Mouse (Mus musculus) cerebellum, adult 2 months (tissue): ENCODE measurements around the gene Fbxl18. TPM values are rescaled to one million over a fixed set of nuclear protein-coding genes. Genes with fewer than 3 reads are reported as not detected.
A peak's percentile ranks its signal among the peaks of the same experiment; 100 is the strongest.
"Not testable (repeated sequence)": the region's sequence is repeated elsewhere in the genome, so short reads cannot be mapped to it uniquely, and the experiment has no call there.

Experiments
- DNase-seq, 2 experiments: peaks; one replicate each; pipeline ENCODE4 v3.0.0; 2021
- H3K27ac ChIP-seq: fragments of 200-500 bp; 2 replicates; pipeline ENCODE4 v1.5.1; 2012; ENCODE audit warnings: low read length, control low read depth, inconsistent platforms; ENCODE audit not compliant: insufficient read depth
- H3K27me3 ChIP-seq: fragments of 200-500 bp; 2 replicates; pipeline ENCODE4 v1.6.1; 2012; ENCODE audit warnings: inconsistent platforms, mild to moderate bottlenecking, low read length, moderate library complexity; ENCODE audit not compliant: control insufficient read depth, insufficient read depth
- H3K4me1 ChIP-seq: fragments of 200-500 bp; 2 replicates; pipeline ENCODE4 v1.6.1; 2011; ENCODE audit warnings: low read length; ENCODE audit not compliant: control insufficient read depth, insufficient read depth
- H3K4me3 ChIP-seq: fragments of 200-500 bp; replicated peaks from 2 replicates; pipeline ENCODE3; 2011; ENCODE audit warnings: mild to moderate bottlenecking, low read depth, low read length, control low read depth; ENCODE audit not compliant: insufficient read depth
- CTCF ChIP-seq: fragments of 200-500 bp; IDR thresholded peaks from 2 replicates; pipeline ENCODE4 v1.5.1; 2011; ENCODE audit warnings: low read depth, mild to moderate bottlenecking, control low read depth, low read length, moderate library complexity, borderline replicate concordance; ENCODE audit not compliant: insufficient read depth
- POLR2A ChIP-seq: fragments of 200-500 bp; IDR thresholded peaks from 2 replicates; pipeline ENCODE4 v1.6.1; 2011; ENCODE audit warnings: low read length, control low read depth, borderline replicate concordance; ENCODE audit not compliant: insufficient read depth
- WGBS: fragments of 180-500 bp; shearing (Covaris S2); methylation state at CpG from one replicate; pipeline ENCODE4 v1.1.7; 2018; 5-methylcytosine and 5-hydroxymethylcytosine counted together
- polyA plus RNA-seq: library from polyadenylated mRNA; depleted of rRNA; stranded (reverse); fragments of >200 nt; gene quantifications from 2 replicates; pipeline ENCODE4 v1.2.3, GENCODE M21; 2012

The Fbxl18 gene
- polyA plus RNA-seq, 1 experiment, result 22.3 TPM

DNA sequence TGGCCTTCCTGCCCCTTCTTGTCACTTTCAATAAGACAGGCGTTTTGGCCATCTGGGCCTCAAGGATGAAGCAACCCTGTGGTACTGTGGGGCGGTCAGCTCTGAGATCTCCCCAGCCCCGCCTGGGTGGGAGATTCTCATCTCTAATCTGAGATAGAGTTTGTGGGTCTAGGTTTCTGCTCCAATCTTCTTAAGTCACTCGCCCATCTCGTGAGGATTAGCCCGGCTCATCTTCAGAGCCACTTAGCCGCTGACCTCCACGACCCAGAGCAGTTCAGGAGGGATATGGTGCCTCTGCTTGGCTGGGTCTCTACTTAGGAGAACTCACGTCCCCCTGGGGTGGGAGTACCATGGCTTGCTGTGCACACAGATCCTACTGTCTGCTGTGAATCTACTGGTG lies 44.7 kb downstream of the Fbxl18 start:
- no peak for DNase-seq
- Histone ChIP-seq H3K27ac (no peak overlapping the region), H3K27me3 (no peaks in the 10 kb centered on the region; the same call in 1 of the 2 replicates), H3K4me3 (no peak overlapping the region), H3K4me1 (no peaks in the 10 kb centered on the region)
- no peak for TF ChIP-seq POLR2A
- TF ChIP-seq CTCF, result no peak
- WGBS, result 89% methylated on average over 9 of the region's 9 CpGs

GRCm38 (mm10) chr5:142848911-142849310 lies 46.3 kb downstream of the Fbxl18 start:
- H3K27ac ChIP-seq, result no peak overlapping the region
- no peaks in the 10 kb centered on the region; the same call in 1 of the 2 replicates for H3K27me3 ChIP-seq
- WGBS, result 97% methylated on average over 7 of the region's 7 CpGs
- DNase-seq, result no peak
- H3K4me1 ChIP-seq, result no peaks in the 10 kb centered on the region
- no peak for TF ChIP-seq CTCF
- TF ChIP-seq POLR2A, result no peak
- H3K4me3 ChIP-seq, result no peak overlapping the region

- no peak for DNase-seq
Observed at GRCm38 (mm10) chr5:142848149-142848548, 47.1 kb downstream of the Fbxl18 start.

DNA sequence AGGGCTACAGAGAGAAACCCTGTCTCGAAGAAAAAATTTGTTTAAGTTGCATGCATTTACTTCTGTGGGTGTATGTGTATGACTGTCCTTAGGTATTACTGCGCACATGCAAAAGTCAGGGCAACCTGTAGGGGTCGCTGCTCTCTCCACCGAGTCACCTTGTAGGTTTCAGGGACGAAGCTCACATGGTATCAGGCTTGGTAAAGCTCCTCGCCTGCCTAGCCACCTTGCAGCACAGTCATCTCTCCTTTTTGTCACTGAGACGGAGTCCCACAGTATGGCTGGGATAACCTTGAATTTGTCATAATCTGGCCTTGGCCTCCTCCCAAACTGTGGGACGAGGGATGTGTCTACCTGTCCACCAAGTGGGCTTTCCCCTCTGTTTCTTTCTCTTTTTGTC lies 50.8 kb downstream of the Fbxl18 start:
- TF ChIP-seq POLR2A (no peak), CTCF (peak; percentile 55; the same call in 1 of the 2 replicates)
- WGBS, result 54% methylated on average over 8 of the region's 8 CpGs
- DNase-seq, result no peak
- no peak overlapping the region for H3K27ac ChIP-seq
- H3K4me3 ChIP-seq, result no peak overlapping the region
- H3K27me3 ChIP-seq, result no peaks in the 10 kb centered on the region
- no peaks in the 10 kb centered on the region for H3K4me1 ChIP-seq

More at GRCm38 (mm10) chr5:142848149-142848548, 47.1 kb downstream of the Fbxl18 start:
- no peak overlapping the region for H3K27ac ChIP-seq
- WGBS, result 49% methylated on average over 3 of the region's 3 CpGs
- H3K4me1 ChIP-seq, result no peaks in the 10 kb centered on the region
- no peak overlapping the region for H3K4me3 ChIP-seq
- TF ChIP-seq CTCF, result no peak
- H3K27me3 ChIP-seq, result no peaks in the 10 kb centered on the region; the same call in 1 of the 2 replicates

DNA sequence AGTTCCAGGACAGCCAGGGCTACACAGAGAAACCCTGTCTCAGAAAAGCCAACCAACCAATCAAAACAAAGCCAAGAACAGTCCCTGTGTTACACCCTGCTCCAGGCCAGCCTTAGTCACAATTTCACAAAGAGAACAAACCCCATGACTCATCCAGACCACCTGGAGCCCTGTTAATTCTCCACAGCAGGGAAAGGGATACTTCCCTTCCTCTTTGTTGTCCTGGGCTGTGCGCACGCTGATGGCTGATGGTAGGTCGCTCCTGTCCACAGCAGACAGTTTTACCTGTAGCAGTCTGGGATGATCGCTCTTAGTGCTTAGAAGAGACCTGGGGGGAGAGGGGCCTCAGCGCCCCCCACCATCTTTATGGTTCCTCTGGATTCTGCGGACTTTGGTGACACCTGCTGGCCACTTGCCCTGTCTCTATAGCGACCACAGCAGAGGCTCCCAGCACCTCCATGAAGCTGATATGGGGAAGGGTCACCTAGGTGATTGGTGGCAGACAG lies 53.0 kb downstream of the Fbxl18 start:
- Histone ChIP-seq H3K27me3 (no peaks in the 10 kb centered on the region), H3K4me1 (no peaks in the 10 kb centered on the region), H3K27ac (no peak overlapping the region), H3K4me3 (no peak overlapping the region)
- TF ChIP-seq POLR2A, result no peak
- peak; percentile 70 for TF ChIP-seq CTCF
- peak; percentile 41 to 50 for DNase-seq
- WGBS, result 28% methylated on average over 7 of the region's 7 CpGs

DNA sequence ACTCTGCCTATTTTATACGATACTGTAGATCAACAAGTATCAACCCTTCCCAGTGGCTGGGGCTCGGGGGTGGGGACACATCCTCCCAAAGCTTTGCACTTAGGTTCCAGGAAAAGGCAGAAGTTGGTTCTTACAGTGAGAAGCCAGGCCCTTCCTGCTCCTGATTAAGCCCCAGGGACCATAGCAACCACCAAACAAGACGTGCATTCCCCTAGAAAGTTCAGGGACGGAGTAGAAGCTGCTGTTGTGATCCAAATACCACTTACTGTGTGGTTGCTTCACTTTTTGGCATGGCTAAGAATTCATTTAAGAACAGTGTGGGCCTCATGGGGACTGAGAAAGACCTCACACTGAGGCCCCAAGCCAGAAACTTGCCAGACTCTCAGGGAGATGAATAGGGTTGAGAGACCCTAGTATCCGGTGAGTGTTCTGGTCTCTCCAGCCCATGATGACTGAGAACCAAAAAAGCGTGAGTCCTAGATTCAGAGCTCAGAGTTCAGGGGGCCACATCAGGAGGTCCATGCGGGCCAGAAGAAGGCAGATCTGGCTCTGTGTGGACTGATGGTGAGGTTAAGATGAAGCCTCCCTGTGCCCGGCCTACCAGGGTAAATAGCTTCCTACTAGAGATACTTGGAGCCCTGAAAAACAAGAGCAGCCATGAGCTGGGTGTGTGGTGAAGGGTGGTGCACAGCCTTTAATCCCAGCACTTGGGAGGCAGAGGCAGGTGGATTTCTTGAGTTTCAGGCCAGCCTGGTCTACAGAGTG lies 53.7 kb downstream of the Fbxl18 start:
- H3K4me3 ChIP-seq, result no peak overlapping the region
- WGBS, result 85% methylated on average over 8 of the region's 8 CpGs
- no peak for DNase-seq
- no peaks in the 10 kb centered on the region for H3K27me3 ChIP-seq
- no peaks in the 10 kb centered on the region for H3K4me1 ChIP-seq
- no peak overlapping the region for H3K27ac ChIP-seq
- TF ChIP-seq POLR2A (no peak), CTCF (no peak)

DNA sequence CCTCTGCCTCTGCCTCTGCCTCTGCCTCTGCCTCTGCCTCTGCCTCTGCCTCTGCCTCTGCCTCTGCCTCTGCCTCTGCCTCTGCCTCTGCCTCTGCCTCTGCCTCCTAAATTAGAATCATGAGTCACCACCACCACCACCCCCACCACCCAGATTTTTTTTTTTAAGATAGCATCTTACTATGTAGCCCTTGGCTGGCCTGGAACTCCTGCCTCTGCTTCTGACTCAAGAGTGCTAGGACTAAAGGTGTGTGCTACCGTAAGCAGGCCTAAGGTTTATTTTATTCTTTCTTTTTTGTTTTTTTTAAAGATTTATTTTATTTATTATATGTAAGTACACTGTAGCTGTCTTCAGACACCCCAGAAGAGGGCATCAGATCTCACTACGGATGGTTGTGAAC lies 57.8 kb downstream of the Fbxl18 start:
- DNase-seq, H3K4me3 ChIP-seq, H3K27me3 ChIP-seq, H3K4me1 ChIP-seq, H3K27ac ChIP-seq: not testable (repeated sequence)
- 97% methylated on average over 2 of the region's 2 CpGs for WGBS

GRCm38 (mm10) chr5:142836891-142837290 lies 58.3 kb downstream of the Fbxl18 start:
- no peak for TF ChIP-seq CTCF
- no peak for TF ChIP-seq POLR2A
- DNase-seq, result no peak
- no peaks in the 10 kb centered on the region for H3K27me3 ChIP-seq
- WGBS, result 80% methylated on average over 6 of the region's 6 CpGs
- no peak overlapping the region for H3K27ac ChIP-seq
- H3K4me3 ChIP-seq, result no peak overlapping the region
- no peaks in the 10 kb centered on the region for H3K4me1 ChIP-seq
